Mouse (Mus musculus): ENCODE results near the gene Dpf3. TPM values are rescaled to one million over a fixed set of nuclear protein-coding genes. Genes with fewer than 3 reads are reported as not detected.

The Dpf3 gene
- polyA plus RNA-seq (2014; fragmentation: Illumina TruSeq; extraction: RNeasy Lipid Tissue Mini Kit (QIAGEN cat#74804)) = 22.6 TPM

GRCm38 (mm10) chr12:83487476-83487991 lies at the start of gene Dpf3:
Dpf3 (minus strand) TSS chr12:83487716.

GRCm38 (mm10) chr12:83520311-83520890 lies 32.9 kb upstream of the Dpf3 start, which contains the start of gene Dcaf4:
Dcaf4 (plus strand) TSS chr12:83520466.

Other genes starting within 250 kb of the Dpf3 start
- gene Dcaf4, start 32.8 kb upstream of the Dpf3 start, polyA plus RNA-seq (2014; fragmentation: Illumina TruSeq; extraction: RNeasy Lipid Tissue Mini Kit (QIAGEN cat#74804)) = 4.6 TPM
- 6.8 TPM for gene Zfyve1, start 109.5 kb upstream of the Dpf3 start, polyA plus RNA-seq (2014; fragmentation: Illumina TruSeq; extraction: RNeasy Lipid Tissue Mini Kit (QIAGEN cat#74804))
- 265 TPM for gene Rbm25, start 143.5 kb upstream of the Dpf3 start, polyA plus RNA-seq (2014; fragmentation: Illumina TruSeq; extraction: RNeasy Lipid Tissue Mini Kit (QIAGEN cat#74804))
- 37.0 TPM for gene Psen1, start 200.4 kb upstream of the Dpf3 start, polyA plus RNA-seq (2014; fragmentation: Illumina TruSeq; extraction: RNeasy Lipid Tissue Mini Kit (QIAGEN cat#74804))